14 mouse cellular contexts compared by ENCODE assay signal in genomic region chr12:34249160-34249559, GRCm38 (mm10).
"Had no signal": no experiment of that assay in that cellular context is flagged by ENCODE, and none has a peak within 500 bp of the region (broad histone marks: within the 10 kb centered on the region; RNA-seq: fewer than 3 reads in every experiment).

No protein-coding gene starts in this region.

- H3K4me3 ChIP-seq: layer of hippocampus, adult 2 months; limb, embryonic 15.5 days; liver, embryonic 12.5 days; midbrain, embryonic 10.5 days; midbrain, embryonic 15.5 days; neural tube, embryonic 15.5 days had no signal

- H3K27ac ChIP-seq: layer of hippocampus, adult 2 months; liver, embryonic 12.5 days; midbrain, embryonic 10.5 days; midbrain, embryonic 15.5 days; neural tube, embryonic 15.5 days; stomach, postnatal 0 days had no signal

- H3K36me3 ChIP-seq: limb, embryonic 15.5 days; liver, embryonic 12.5 days; midbrain, embryonic 10.5 days; midbrain, embryonic 15.5 days; neural tube, embryonic 15.5 days had no signal

- ATAC-seq: liver, embryonic 12.5 days; midbrain, embryonic 15.5 days had no signal

- DNase-seq: kidney, adult 9 months; kidney, postnatal 10 days; left cerebral cortex, postnatal 4 days; lung, postnatal 10 days; lung, postnatal 4 days; right cerebral cortex, adult 18-20 months; right cerebral cortex, postnatal 25 days had no signal

- H3K9me3 ChIP-seq: limb, embryonic 15.5 days; liver, embryonic 12.5 days; midbrain, embryonic 10.5 days; midbrain, embryonic 15.5 days; neural tube, embryonic 15.5 days had no signal

- H3K4me2 ChIP-seq: limb, embryonic 15.5 days; liver, embryonic 12.5 days; midbrain, embryonic 15.5 days; neural tube, embryonic 15.5 days had no signal

- H3K9ac ChIP-seq: limb, embryonic 15.5 days; liver, embryonic 12.5 days; midbrain, embryonic 15.5 days; neural tube, embryonic 15.5 days had no signal

- H3K27me3 ChIP-seq: limb, embryonic 15.5 days; liver, embryonic 12.5 days; midbrain, embryonic 15.5 days; neural tube, embryonic 15.5 days had no signal

- H3K4me1 ChIP-seq: liver, embryonic 12.5 days; midbrain, embryonic 10.5 days; midbrain, embryonic 15.5 days; neural tube, embryonic 15.5 days had no signal
